18 mouse cellular contexts compared by ENCODE assay signal in genomic region chr2:20921558-20921957, GRCm38 (mm10).
"Had no signal": no experiment of that assay in that cellular context is flagged by ENCODE, and none has a peak within 500 bp of the region (broad histone marks: within the 10 kb centered on the region; RNA-seq: fewer than 3 reads in every experiment).

No protein-coding gene starts in this region.

- H3K4me1 ChIP-seq: limb, embryonic 13.5 days; stomach, embryonic 15.5 days had no signal

- H3K9me3 ChIP-seq: kidney, embryonic 15.5 days; limb, embryonic 10.5 days; limb, embryonic 13.5 days; liver, embryonic 12.5 days; liver, embryonic 15.5 days; lung, embryonic 15.5 days; stomach, embryonic 15.5 days had no signal

- DNase-seq: kidney, postnatal 10 days; kidney, postnatal 36 days; liver; lung, adult 18-20 months; lung, postnatal 10 days; lung, postnatal 36 days; midbrain, embryonic 14.5 days; right cerebral cortex, postnatal 14 days; right cerebral cortex, postnatal 4 days; thymus, postnatal 25 days had no signal

- H3K4me2 ChIP-seq: kidney, embryonic 15.5 days; limb, embryonic 13.5 days; liver, embryonic 12.5 days; liver, embryonic 15.5 days; lung, embryonic 15.5 days; midbrain, embryonic 11.5 days; stomach, embryonic 15.5 days had no signal

- H3K27ac ChIP-seq: kidney, embryonic 15.5 days; limb, embryonic 10.5 days; limb, embryonic 13.5 days; liver, embryonic 12.5 days; liver, embryonic 15.5 days; lung, embryonic 15.5 days; stomach, embryonic 15.5 days had no signal

- H3K9ac ChIP-seq: kidney, embryonic 15.5 days; limb, embryonic 13.5 days; liver, embryonic 12.5 days; liver, embryonic 15.5 days; lung, embryonic 15.5 days; stomach, embryonic 15.5 days had no signal

- H3K4me3 ChIP-seq: kidney, embryonic 15.5 days; limb, embryonic 10.5 days; limb, embryonic 13.5 days; liver, embryonic 12.5 days; liver, embryonic 15.5 days; lung, embryonic 15.5 days; stomach, embryonic 15.5 days had no signal

- ATAC-seq: liver, embryonic 12.5 days had no signal

- H3K36me3 ChIP-seq: kidney, embryonic 15.5 days; limb, embryonic 10.5 days; limb, embryonic 13.5 days; liver, embryonic 12.5 days; liver, embryonic 15.5 days; lung, embryonic 15.5 days; stomach, embryonic 15.5 days had no signal

- H3K27me3 ChIP-seq: kidney, embryonic 15.5 days; limb, embryonic 13.5 days; liver, embryonic 12.5 days; liver, embryonic 15.5 days; lung, embryonic 15.5 days; stomach, embryonic 15.5 days had no signal
